Mouse (Mus musculus) intestine, postnatal 0 days (tissue): Measurements from ENCODE around the gene Taf4. TPM values are rescaled to one million over a fixed set of nuclear protein-coding genes. Genes with fewer than 3 reads are reported as not detected.

Experiments
- ATAC-seq: fragments of 200-750 bp; cut with Nextera tagmentation; 2 replicates; pipeline ENCODE4 v1.8.0; 2017; ENCODE audit warnings: mild to moderate bottlenecking, moderate TSS enrichment, moderate library complexity
- H3K27ac ChIP-seq: fragments of 300-500 bp; sonication (generic); 2 replicates; pipeline ENCODE4 v1.5.1; 2014; ENCODE audit warnings: mild to moderate bottlenecking, low read depth, low read length, moderate library complexity
- H3K27me3 ChIP-seq: fragments of 300-500 bp; sonication (generic); replicated peaks from 2 replicates; pipeline ENCODE4 v1.6.1; 2014; ENCODE audit warnings: low read length, mixed read lengths; ENCODE audit not compliant: control insufficient read depth, insufficient read depth
- H3K36me3 ChIP-seq: fragments of 300-500 bp; sonication (generic); 2 replicates; pipeline ENCODE4 v1.6.1; 2014; ENCODE audit warnings: mild to moderate bottlenecking, moderate library complexity; ENCODE audit not compliant: control insufficient read depth, insufficient read depth
- H3K4me1 ChIP-seq: fragments of 300-500 bp; sonication (generic); replicated peaks from 2 replicates; pipeline ENCODE4 v1.6.1; 2014; ENCODE audit warnings: antibody characterized with exemption, low read length, mixed read lengths; ENCODE audit not compliant: control insufficient read depth, insufficient read depth
- H3K4me2 ChIP-seq: fragments of 300-500 bp; sonication (generic); replicated peaks from 2 replicates; pipeline ENCODE4 v1.6.1; 2014; ENCODE audit warnings: low read depth, mild to moderate bottlenecking, moderate library complexity
- H3K4me3 ChIP-seq: fragments of 300-500 bp; sonication (generic); 2 replicates; pipeline ENCODE4 v1.5.1; 2014; ENCODE audit warnings: low read depth, low read length
- H3K9ac ChIP-seq: fragments of 300-500 bp; sonication (generic); 2 replicates; pipeline ENCODE4 v1.6.1; 2014; ENCODE audit warnings: mild to moderate bottlenecking, low read depth, low read length
- H3K9me3 ChIP-seq: fragments of 300-500 bp; sonication (generic); 2 replicates; pipeline ENCODE4 v1.6.1; 2016; ENCODE audit warnings: mixed run types; ENCODE audit not compliant: control insufficient read depth
- CTCF ChIP-seq: sonication (generic); IDR thresholded peaks from 2 replicates; pipeline ENCODE4 v1.5.1; 2016; ENCODE audit warnings: low read depth, mild to moderate bottlenecking, control low read depth, antibody characterized with exemption, moderate library complexity
- WGBS: fragments of 180-500 bp; shearing (Covaris S2); extraction: QIAGEN DNeasy Blood & Tissue Kit; methylation state at CpG from one replicate; pipeline ENCODE4 v1.1.7; 2014; 5-methylcytosine and 5-hydroxymethylcytosine counted together
- polyA plus RNA-seq: library from polyadenylated mRNA; unstranded; fragments of >200 nt; fragmentation: Nextera tagmentation; extraction: Ambion mirVana; gene quantifications from 2 replicates; pipeline ENCODE4 v1.2.1, GENCODE M21; 2015

The Taf4 gene
- polyA plus RNA-seq, 1 experiment from 2014 or later = 2.3 TPM

- H3K4me1 ChIP-seq = peaks cover 10% of the 10 kb centered on the region; the same call in 1 of the 2 replicates
- H3K4me3 ChIP-seq = peak overlapping the region; percentile 69
- TF ChIP-seq CTCF = no peak
- 8% methylated on average over 10 of the region's 10 CpGs for WGBS
- H3K36me3 ChIP-seq = no peaks in the 10 kb centered on the region
- H3K27ac ChIP-seq = no peak overlapping the region
- H3K4me2 ChIP-seq = peak overlapping the region; percentile 93
- H3K9ac ChIP-seq = peak overlapping the region; percentile 89
- H3K9me3 ChIP-seq = no peaks in the 10 kb centered on the region
- no peaks in the 10 kb centered on the region for H3K27me3 ChIP-seq
- ATAC-seq = no peak
Observed at GRCm38 (mm10) chr2:179977344-179978025, 1.0 kb upstream of the Taf4 start.

GRCm38 (mm10) chr2:179976295-179976627 is 185 bp downstream of the Taf4 start:
- Histone ChIP-seq H3K9ac (peak overlapping the region; percentile 89), H3K9me3 (no peaks in the 10 kb centered on the region), H3K27ac (peak overlapping the region; percentile 92), H3K27me3 (no peaks in the 10 kb centered on the region), H3K4me1 (peaks cover 10% of the 10 kb centered on the region; the same call in 1 of the 2 replicates), H3K36me3 (no peaks in the 10 kb centered on the region), H3K4me3 (peak overlapping the region; percentile 69), H3K4me2 (peak overlapping the region; percentile 93)
- WGBS = 0% methylated on average over 21 of the region's 54 CpGs
- no peak for TF ChIP-seq CTCF
- peak; percentile 43 for ATAC-seq

GRCm38 (mm10) chr2:179975851-179976250 is 595 bp downstream of the Taf4 start:
- no CpG with 5 or more reads among the region's 82 CpGs for WGBS
- Histone ChIP-seq H3K4me1 (peaks cover 10% of the 10 kb centered on the region; the same call in 1 of the 2 replicates), H3K9ac (peak overlapping the region; percentile 89)

DNA sequence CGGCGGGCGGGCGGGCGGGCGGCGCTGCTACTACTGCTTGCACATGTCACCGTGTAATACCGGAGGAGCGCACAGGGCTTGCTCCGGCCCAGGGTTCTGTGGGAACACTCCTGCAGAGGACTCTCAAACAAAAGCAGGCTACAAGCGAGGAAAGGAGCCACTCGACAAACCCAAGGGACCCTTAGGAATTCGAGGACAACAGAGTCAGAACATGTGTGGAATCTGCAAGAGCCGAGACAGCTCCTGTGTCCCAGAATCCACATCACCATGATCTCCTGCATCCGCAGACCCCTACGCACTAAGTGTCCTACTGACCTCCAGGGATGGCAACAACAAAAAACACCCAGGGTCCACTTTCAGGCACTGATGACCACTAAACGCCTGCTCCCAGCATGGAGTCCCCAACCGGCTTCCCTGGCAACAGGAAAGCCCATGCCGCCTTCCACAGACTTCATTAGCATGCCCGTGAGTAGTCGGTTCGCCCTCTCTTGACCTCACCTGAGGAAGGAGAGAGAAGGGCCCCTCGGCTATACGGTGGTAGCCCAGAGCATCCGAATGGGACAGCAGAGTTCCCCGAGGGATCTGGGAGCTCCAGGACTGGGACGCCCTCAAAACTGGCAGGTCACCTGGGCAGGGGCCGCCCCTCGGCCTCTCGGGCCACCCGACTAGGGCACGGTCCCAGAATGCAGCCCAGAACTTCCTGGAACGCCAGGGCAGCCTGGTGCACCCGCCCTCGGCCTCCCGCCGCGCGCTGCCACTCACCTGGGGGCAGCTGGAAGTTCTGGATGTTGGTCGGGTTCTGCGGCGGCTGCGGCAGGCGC is 1.6 kb downstream of the Taf4 start:
- peak overlapping the region; percentile 93 for H3K4me2 ChIP-seq
- H3K4me3 ChIP-seq = peak overlapping the region; percentile 53
- H3K36me3 ChIP-seq = no peaks in the 10 kb centered on the region
- peak overlapping the region; percentile 50; the same call in 1 of the 2 replicates for H3K9ac ChIP-seq
- WGBS = 5% methylated on average over 45 of the region's 45 CpGs
- peaks cover 10% of the 10 kb centered on the region; the same call in 1 of the 2 replicates for H3K4me1 ChIP-seq
- no peaks in the 10 kb centered on the region for H3K9me3 ChIP-seq
- peak overlapping the region; percentile 35; the same call in 1 of the 2 replicates for H3K27ac ChIP-seq
- no peak for TF ChIP-seq CTCF
- H3K27me3 ChIP-seq = no peaks in the 10 kb centered on the region
- peak; percentile 18; the same call in 1 of the 2 replicates for ATAC-seq

More at GRCm38 (mm10) chr2:179975851-179976250, 595 bp downstream of the Taf4 start:
- H3K4me2 ChIP-seq = peak overlapping the region; percentile 93
- no peaks in the 10 kb centered on the region for H3K9me3 ChIP-seq
- H3K4me3 ChIP-seq = peak overlapping the region; percentile 69
- H3K27ac ChIP-seq = peak overlapping the region; percentile 92
- H3K36me3 ChIP-seq = no peaks in the 10 kb centered on the region
- H3K27me3 ChIP-seq = no peaks in the 10 kb centered on the region
- no peak; the same call in none of the 2 replicates for ATAC-seq
- TF ChIP-seq CTCF = no peak

DNA sequence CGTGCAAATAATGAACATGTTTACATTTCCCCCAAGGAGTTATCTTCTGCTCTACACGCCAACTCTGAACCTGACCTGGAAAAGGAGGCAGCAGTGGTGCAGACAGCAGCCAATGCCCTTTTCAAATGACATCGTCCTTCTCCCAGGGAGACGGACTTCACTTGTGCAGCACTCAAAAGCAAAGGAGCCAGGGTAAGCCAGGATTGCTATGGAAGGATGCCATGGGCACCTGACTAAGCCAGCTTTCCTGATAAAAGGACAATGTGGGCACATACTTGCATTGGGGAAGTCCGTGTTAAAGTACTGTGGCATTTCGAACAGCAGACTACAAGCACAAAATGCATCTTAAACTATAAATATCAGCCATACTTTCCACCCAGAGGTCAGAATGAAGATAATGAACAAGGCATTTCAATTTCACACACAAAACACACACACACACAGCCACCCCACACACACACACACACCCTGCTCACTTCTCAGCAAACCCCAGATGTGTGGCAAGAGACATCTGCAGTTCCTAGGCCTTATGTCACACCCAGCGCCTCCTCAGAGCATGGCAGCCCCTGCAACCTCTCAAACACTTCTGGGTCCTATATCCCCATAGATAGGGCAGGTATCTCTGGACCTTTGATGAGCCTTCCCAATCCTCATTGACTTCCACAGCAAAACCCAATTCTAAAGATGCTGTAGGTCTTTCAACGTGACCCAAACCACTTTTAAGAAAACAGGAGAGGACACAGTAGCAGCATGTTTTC is 2.4 kb downstream of the Taf4 start:
- WGBS = 35% methylated on average over 8 of the region's 8 CpGs
- H3K9ac ChIP-seq = 0 out of 2 replicates have a peak overlapping the region, but pooled peaks have one; percentile 1
- peak overlapping the region; percentile 93 for H3K4me2 ChIP-seq
- ATAC-seq = no peak
- H3K27ac ChIP-seq = no peak overlapping the region
- no peaks in the 10 kb centered on the region for H3K36me3 ChIP-seq
- H3K4me1 ChIP-seq = peaks cover 10% of the 10 kb centered on the region; the same call in 1 of the 2 replicates
- no peaks in the 10 kb centered on the region for H3K27me3 ChIP-seq
- H3K9me3 ChIP-seq = no peaks in the 10 kb centered on the region
- TF ChIP-seq CTCF = no peak
- H3K4me3 ChIP-seq = peak overlapping the region; percentile 53
